Mouse (Mus musculus): ENCODE results near the gene Ndc80. TPM values are rescaled to one million over a fixed set of nuclear protein-coding genes. Genes with fewer than 3 reads are reported as not detected.
A peak's percentile ranks its signal among the peaks of the same experiment; 100 is the strongest.
"Not testable (repeated sequence)": the region's sequence is repeated elsewhere in the genome, so short reads cannot be mapped to it uniquely, and the experiment has no call there.

Gene Ndc80
- total RNA-seq, 2 experiments from 2014 or later = 220 to 322 TPM

GRCm38 (mm10) chr17:71483418-71484060 lies 43.1 kb downstream of the Ndc80 start:
- ATAC-seq (replicated peaks; ENCODE audit: low FRiP score, poor library complexity, severe bottlenecking) = no peak

- ATAC-seq (replicated peaks; ENCODE audit: low FRiP score, poor library complexity, severe bottlenecking) = no peak
These were observed 47.2 kb downstream of the Ndc80 start for GRCm38 (mm10) chr17:71479381-71479901.

GRCm38 (mm10) chr17:71477481-71477880 lies 49.2 kb downstream of the Ndc80 start:
- ATAC-seq (replicated peaks; ENCODE audit: low FRiP score, poor library complexity, severe bottlenecking) = no peak

- no peak for ATAC-seq (replicated peaks; ENCODE audit: low FRiP score, poor library complexity, severe bottlenecking)
These were observed 50.2 kb downstream of the Ndc80 start for GRCm38 (mm10) chr17:71476346-71477020.

- ATAC-seq (replicated peaks; ENCODE audit: low FRiP score, poor library complexity, severe bottlenecking) = peak; percentile 49
These were observed 51.0 kb downstream of the Ndc80 start for GRCm38 (mm10) chr17:71475705-71476089.

- peak; percentile 96 for ATAC-seq (replicated peaks; ENCODE audit: low FRiP score, poor library complexity, severe bottlenecking)
These were observed 51.6 kb downstream of the Ndc80 start, which contains the start of gene Smchd1 for GRCm38 (mm10) chr17:71474762-71475704. Gene Smchd1 (minus strand): TSS chr17:71475343.

- no peak for ATAC-seq (replicated peaks; ENCODE audit: low FRiP score, poor library complexity, severe bottlenecking)
These were observed 52.5 kb downstream of the Ndc80 start for GRCm38 (mm10) chr17:71474128-71474527.

GRCm38 (mm10) chr17:71471261-71471660 lies 55.4 kb downstream of the Ndc80 start:
- no peak for ATAC-seq (replicated peaks; ENCODE audit: low FRiP score, poor library complexity, severe bottlenecking)

- no peak for ATAC-seq (replicated peaks; ENCODE audit: low FRiP score, poor library complexity, severe bottlenecking)
These were observed 66.3 kb downstream of the Ndc80 start for GRCm38 (mm10) chr17:71460312-71460711.

GRCm38 (mm10) chr17:71459818-71460217 lies 66.8 kb downstream of the Ndc80 start, which contains the start of gene Gm4707:
Gene Gm4707 (minus strand): TSS chr17:71459918.
- ATAC-seq (replicated peaks; ENCODE audit: low FRiP score, poor library complexity, severe bottlenecking) = no peak

- ATAC-seq (replicated peaks; ENCODE audit: low FRiP score, poor library complexity, severe bottlenecking) = not testable (repeated sequence)
These were observed 69.3 kb downstream of the Ndc80 start for GRCm38 (mm10) chr17:71457361-71457760.

Other genes starting within 250 kb of the Ndc80 start
- 98.7 and 158 TPM in 2 replicates for gene Emilin2, start 214.9 kb downstream of the Ndc80 start, total RNA-seq (2015; ENCODE audit: low replicate concordance)
- gene Emilin2, start 214.9 kb downstream of the Ndc80 start, total RNA-seq (2017; ENCODE audit: low replicate concordance) = 88.5 and 131 TPM in 2 replicates
- 5.4 and 6.5 TPM in 2 replicates for gene Gm4707, start 66.9 kb downstream of the Ndc80 start, total RNA-seq (2015; ENCODE audit: low replicate concordance)
- gene Gm4707, start 66.9 kb downstream of the Ndc80 start, total RNA-seq (2017; ENCODE audit: low replicate concordance) = 11.9 and 15.3 TPM in 2 replicates
- gene Smchd1, start 51.5 kb downstream of the Ndc80 start, total RNA-seq (2015; ENCODE audit: low replicate concordance) = 152 and 306 TPM in 2 replicates
- gene Smchd1, start 51.5 kb downstream of the Ndc80 start, total RNA-seq (2017; ENCODE audit: low replicate concordance) = 174 and 214 TPM in 2 replicates
- gene Spdya, start 25.2 kb upstream of the Ndc80 start, total RNA-seq (2015; ENCODE audit: low replicate concordance) = not detected in 2 replicates
- gene Spdya, start 25.2 kb upstream of the Ndc80 start, total RNA-seq (2017; ENCODE audit: low replicate concordance) = not detected in 2 replicates
- 29.9 and 44.9 TPM in 2 replicates for gene Wdr43, start 89.0 kb upstream of the Ndc80 start, total RNA-seq (2015; ENCODE audit: low replicate concordance)
- 28.5 and 45.3 TPM in 2 replicates for gene Wdr43, start 89.0 kb upstream of the Ndc80 start, total RNA-seq (2017; ENCODE audit: low replicate concordance)
- gene Togaram2, start 146.4 kb upstream of the Ndc80 start, total RNA-seq (2015; ENCODE audit: low replicate concordance) = not detected in 2 replicates
- not detected in 2 replicates for gene Togaram2, start 146.4 kb upstream of the Ndc80 start, total RNA-seq (2017; ENCODE audit: low replicate concordance)
- not detected in 2 replicates for gene Pcare, start 226.0 kb upstream of the Ndc80 start, total RNA-seq (2015; ENCODE audit: low replicate concordance)
- gene Pcare, start 226.0 kb upstream of the Ndc80 start, total RNA-seq (2017; ENCODE audit: low replicate concordance) = not detected in 2 replicates
- not detected in 2 replicates for gene Clip4, start 241.6 kb upstream of the Ndc80 start, total RNA-seq (2015; ENCODE audit: low replicate concordance)
- gene Clip4, start 241.6 kb upstream of the Ndc80 start, total RNA-seq (2017; ENCODE audit: low replicate concordance) = not detected in 2 replicates